Mouse (Mus musculus): ENCODE results near the gene Rhoq. TPM values are rescaled to one million over a fixed set of nuclear protein-coding genes. Genes with fewer than 3 reads are reported as not detected.

Gene Rhoq
- 12.0 TPM for polyA plus RNA-seq (2014; fragmentation: Illumina TruSeq; extraction: RNeasy Lipid Tissue Mini Kit (QIAGEN cat#74804); ENCODE audit: low read depth, low replicate concordance)

GRCm38 (mm10) chr17:86962894-86963585, at the start of gene Rhoq:
Gene Rhoq, plus strand, starts transcription at chr17:86963082.

GRCm38 (mm10) chr17:86917048-86917447, 45.8 kb upstream of the Rhoq start, which contains the start of gene Tmem247:
Gene Tmem247, plus strand, starts transcription at chr17:86917348.

GRCm38 (mm10) chr17:86947840-86948796, 14.8 kb upstream of the Rhoq start, which contains the start of gene Atp6v1e2:
Gene Atp6v1e2, minus strand, starts transcription at chr17:86947897.

GRCm38 (mm10) chr17:87025269-87025949, 62.5 kb downstream of the Rhoq start, which contains the start of the genes Pigf and Cript:
Gene Pigf, minus strand, starts transcription at chr17:87025406.
Gene Cript, plus strand, starts transcription at chr17:87025550.

Other genes starting within 250 kb of the Rhoq start
- gene Epas1, start 209.4 kb upstream of the Rhoq start, polyA plus RNA-seq (2014; fragmentation: Illumina TruSeq; extraction: RNeasy Lipid Tissue Mini Kit (QIAGEN cat#74804); ENCODE audit: low read depth, low replicate concordance) = 37.3 TPM
- not detected for gene Tmem247, start 45.7 kb upstream of the Rhoq start, polyA plus RNA-seq (2014; fragmentation: Illumina TruSeq; extraction: RNeasy Lipid Tissue Mini Kit (QIAGEN cat#74804); ENCODE audit: low read depth, low replicate concordance)
- gene Atp6v1e2, start 15.2 kb upstream of the Rhoq start, polyA plus RNA-seq (2014; fragmentation: Illumina TruSeq; extraction: RNeasy Lipid Tissue Mini Kit (QIAGEN cat#74804); ENCODE audit: low read depth, low replicate concordance) = not detected
- 14.5 TPM for gene Pigf, start 62.3 kb downstream of the Rhoq start, polyA plus RNA-seq (2014; fragmentation: Illumina TruSeq; extraction: RNeasy Lipid Tissue Mini Kit (QIAGEN cat#74804); ENCODE audit: low read depth, low replicate concordance)
- gene Cript, start 62.5 kb downstream of the Rhoq start, polyA plus RNA-seq (2014; fragmentation: Illumina TruSeq; extraction: RNeasy Lipid Tissue Mini Kit (QIAGEN cat#74804); ENCODE audit: low read depth, low replicate concordance) = 137 TPM
- gene Socs5, start 144.6 kb downstream of the Rhoq start, polyA plus RNA-seq (2014; fragmentation: Illumina TruSeq; extraction: RNeasy Lipid Tissue Mini Kit (QIAGEN cat#74804); ENCODE audit: low read depth, low replicate concordance) = 5.2 TPM

All from liver, adult 10 weeks (tissue).